Mouse (Mus musculus) midbrain, embryonic 15.5 days (tissue): Measurements from ENCODE around the gene Zfp111. TPM values are rescaled to one million over a fixed set of nuclear protein-coding genes. Genes with fewer than 3 reads are reported as not detected.

Experiments
- ATAC-seq: fragments of 200-750 bp; cut with Nextera tagmentation; replicated peaks from 2 replicates; pipeline ENCODE4 v1.8.0; 2017; ENCODE audit warnings: moderate TSS enrichment
- H3K27ac ChIP-seq: fragments of 300-500 bp; sonication (generic); 2 replicates; pipeline ENCODE4 v1.5.1; 2015; ENCODE audit warnings: mild to moderate bottlenecking, inconsistent platforms
- H3K27me3 ChIP-seq: fragments of 300-500 bp; sonication (generic); replicated peaks from 2 replicates; pipeline ENCODE4 v1.6.1; 2015; ENCODE audit warnings: inconsistent platforms
- H3K36me3 ChIP-seq: fragments of 300-500 bp; sonication (generic); replicated peaks from 2 replicates; pipeline ENCODE4 v1.6.1; 2015; ENCODE audit warnings: inconsistent platforms
- H3K4me1 ChIP-seq: fragments of 300-500 bp; sonication (generic); 2 replicates; pipeline ENCODE4 v1.6.1; 2015; ENCODE audit warnings: inconsistent platforms
- H3K4me2 ChIP-seq: fragments of 300-500 bp; sonication (generic); 2 replicates; pipeline ENCODE4 v1.6.1; 2015; ENCODE audit warnings: inconsistent platforms, mild to moderate bottlenecking, moderate library complexity
- H3K4me3 ChIP-seq: fragments of 300-500 bp; sonication (generic); 2 replicates; pipeline ENCODE4 v1.5.1; 2015; ENCODE audit warnings: mild to moderate bottlenecking, inconsistent platforms
- H3K9ac ChIP-seq: fragments of 300-500 bp; sonication (generic); 2 replicates; pipeline ENCODE4 v1.6.1; 2015; ENCODE audit warnings: mild to moderate bottlenecking, inconsistent platforms
- H3K9me3 ChIP-seq: fragments of 300-500 bp; sonication (generic); 2 replicates; pipeline ENCODE4 v1.6.1; 2016; ENCODE audit warnings: inconsistent platforms
- WGBS: fragments of 180-500 bp; shearing (Covaris S2); methylation state at CpG from one replicate; pipeline ENCODE4 v1.1.7; 2015; ENCODE audit warnings: mixed read lengths; 5-methylcytosine and 5-hydroxymethylcytosine counted together
- polyA plus RNA-seq: library from polyadenylated mRNA; unstranded; fragments of >200 nt; fragmentation: Nextera tagmentation; extraction: Ambion mirVana; gene quantifications from 2 replicates; pipeline ENCODE4 v1.2.1, GENCODE M21; 2015

The Zfp111 gene
- polyA plus RNA-seq = 5.4 and 6.9 TPM in 2 replicates

DNA sequence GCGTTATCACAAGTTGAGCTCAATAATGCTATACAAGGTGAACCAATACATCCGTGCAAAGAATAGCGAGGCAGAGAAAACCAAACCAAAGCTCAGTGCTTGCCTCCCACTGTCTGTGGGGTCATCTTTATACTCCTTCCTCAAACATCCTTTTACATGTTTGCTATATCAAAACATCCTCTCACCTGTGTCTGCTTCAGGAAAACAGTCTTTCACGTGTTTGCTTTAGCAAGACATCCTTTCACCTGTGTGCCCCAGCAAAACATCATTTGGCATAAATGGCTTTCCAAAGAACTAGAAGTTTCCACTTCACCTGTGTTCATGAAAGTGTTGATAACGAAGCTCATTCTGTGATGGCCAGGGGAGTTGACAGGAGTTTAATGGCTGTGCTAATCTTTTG, at the start of gene Zfp111:
TSS of gene Zfp111 (minus strand) at position 101 of the 400 bp plus-strand sequence.
- no peak for ATAC-seq
- WGBS = 86% methylated on average over 5 of the region's 5 CpGs

DNA sequence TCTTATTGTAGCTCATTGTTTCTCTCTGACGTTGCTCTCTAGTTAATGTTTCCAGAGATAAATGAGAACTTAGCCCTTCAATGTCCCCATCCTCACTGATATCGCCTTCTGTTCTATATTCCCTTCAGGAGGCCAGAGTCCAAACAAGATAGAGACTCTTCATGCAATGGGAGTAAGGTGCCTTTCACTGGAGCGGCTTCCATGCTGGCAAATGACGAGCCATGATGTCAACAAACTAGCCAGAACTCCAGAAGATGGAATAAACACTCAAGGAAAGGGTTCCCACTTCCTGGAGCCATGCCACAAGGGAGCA, 48.7 kb upstream of the Zfp111 start:
- WGBS = 89% methylated on average over 4 of the region's 4 CpGs
- Histone ChIP-seq H3K4me1 (peaks cover 17% of the 10 kb centered on the region), H3K27me3 (no peaks in the 10 kb centered on the region), H3K27ac (no peak overlapping the region), H3K9me3 (no peaks in the 10 kb centered on the region), H3K9ac (no peak overlapping the region), H3K36me3 (peaks cover 20% of the 10 kb centered on the region), H3K4me3 (no peak overlapping the region), H3K4me2 (no peak overlapping the region)
- ATAC-seq = no peak

More for the DNA sequence above, at the start of gene Zfp111:
- Histone ChIP-seq H3K4me2 (no peak within 1 kb of the TSS), H3K9me3 (no peaks in the 10 kb centered on the region), H3K27me3 (no peaks in the 10 kb centered on the region), H3K4me3 (no peak within 1 kb of the TSS), H3K27ac (no peak within 1 kb of the TSS), H3K4me1 (peaks cover 11% of the 10 kb centered on the region), H3K36me3 (no peaks in the 10 kb centered on the region), H3K9ac (no peak within 1 kb of the TSS)

DNA sequence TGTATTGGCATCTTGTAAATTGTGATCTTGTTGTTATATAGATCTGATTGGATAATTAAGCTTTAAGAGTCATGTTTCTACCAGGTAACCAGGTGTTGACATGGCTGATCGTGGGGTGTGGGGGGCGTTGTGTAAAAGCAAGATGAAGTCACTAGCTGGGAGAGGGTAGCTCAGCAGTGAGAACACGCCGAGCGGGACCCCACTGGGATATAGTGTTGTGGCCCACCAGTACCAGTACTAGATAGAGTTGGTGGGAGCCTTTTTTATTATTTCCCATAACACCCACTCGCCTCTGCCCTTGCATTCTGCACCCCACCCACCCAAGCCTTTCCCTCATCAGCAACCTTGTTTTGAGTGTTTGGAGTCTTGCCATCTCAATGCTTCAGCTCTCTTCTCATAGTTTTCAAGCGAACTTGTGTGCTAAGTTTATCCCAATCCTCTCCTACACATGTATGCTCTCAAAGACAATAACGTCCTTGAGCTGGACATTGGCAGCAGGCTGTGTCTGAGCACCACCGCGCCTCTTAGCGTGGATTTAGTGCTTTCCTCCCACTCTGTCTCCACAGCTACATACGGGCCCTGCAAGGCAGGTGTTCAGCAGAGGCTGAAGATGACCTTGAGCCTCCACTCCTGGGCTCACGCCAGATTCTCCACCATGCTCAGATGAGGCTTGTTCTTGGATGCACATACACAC, 48.2 kb upstream of the Zfp111 start:
- 90% methylated on average over 13 of the region's 13 CpGs for WGBS
- ATAC-seq = no peak
- Histone ChIP-seq H3K27ac (no peak overlapping the region), H3K4me2 (no peak overlapping the region), H3K9me3 (no peaks in the 10 kb centered on the region), H3K9ac (no peak overlapping the region), H3K4me3 (no peak overlapping the region), H3K27me3 (no peaks in the 10 kb centered on the region), H3K4me1 (peaks cover 19% of the 10 kb centered on the region), H3K36me3 (peaks cover 20% of the 10 kb centered on the region)

DNA sequence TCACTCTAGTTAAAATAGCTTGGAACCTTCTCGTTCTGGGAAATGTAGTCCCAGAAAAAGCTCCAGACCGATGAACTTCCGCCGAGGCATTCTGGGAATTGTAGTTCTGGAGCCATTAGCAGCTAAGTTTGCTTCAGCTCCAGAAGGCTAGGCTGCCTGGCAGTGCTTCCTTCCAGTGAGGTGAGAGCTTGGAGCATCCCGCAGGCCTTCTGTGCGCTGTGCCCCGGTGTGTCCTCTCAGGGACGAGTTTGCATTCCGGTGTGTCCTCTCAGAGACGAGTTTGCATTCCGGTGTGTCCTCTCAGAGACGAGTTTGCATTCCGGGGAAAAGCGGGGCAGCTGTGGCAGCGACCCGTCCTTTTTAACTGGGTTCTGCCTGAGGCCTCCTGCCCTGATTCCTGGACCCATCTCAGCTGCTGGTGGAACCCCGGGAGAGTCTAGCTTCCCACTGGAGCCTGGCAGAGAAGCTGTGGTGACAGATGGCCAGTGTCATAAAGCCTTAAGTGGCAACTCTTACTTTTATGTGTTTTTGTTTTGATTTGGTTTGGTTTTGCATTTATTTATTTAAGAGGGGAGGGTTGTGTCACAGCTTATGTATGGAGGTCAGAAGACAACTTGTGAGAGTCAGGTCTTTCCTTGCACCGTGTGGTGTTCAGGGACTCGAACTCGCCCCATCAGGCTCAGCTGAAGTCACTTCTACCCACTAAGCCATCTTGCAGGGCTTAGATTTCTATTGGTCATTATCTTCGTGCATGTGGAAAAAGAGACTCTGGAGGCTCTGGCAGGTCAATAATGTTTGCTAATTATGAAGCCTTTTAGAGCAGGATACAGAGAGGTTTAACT, 43.6 kb upstream of the Zfp111 start, which contains the start of gene Zfp108:
TSS of gene Zfp108 (plus strand) at position 162 of the 842 bp plus-strand sequence.
- H3K9ac ChIP-seq = peak within 1 kb of the TSS; percentile 56
- H3K4me2 ChIP-seq = peak within 1 kb of the TSS; percentile 75
- H3K4me1 ChIP-seq = peaks cover 23% of the 10 kb centered on the region
- H3K4me3 ChIP-seq = peak within 1 kb of the TSS; percentile 49
- no peaks in the 10 kb centered on the region for H3K27me3 ChIP-seq
- 0 out of 2 replicates have a peak, but pooled peaks cover 1% of the 10 kb centered on the region for H3K36me3 ChIP-seq
- H3K27ac ChIP-seq = peak within 1 kb of the TSS; percentile 64
- peak; percentile 93 for ATAC-seq
- H3K9me3 ChIP-seq = no peaks in the 10 kb centered on the region
- 19% methylated on average over 21 of the region's 21 CpGs for WGBS

DNA sequence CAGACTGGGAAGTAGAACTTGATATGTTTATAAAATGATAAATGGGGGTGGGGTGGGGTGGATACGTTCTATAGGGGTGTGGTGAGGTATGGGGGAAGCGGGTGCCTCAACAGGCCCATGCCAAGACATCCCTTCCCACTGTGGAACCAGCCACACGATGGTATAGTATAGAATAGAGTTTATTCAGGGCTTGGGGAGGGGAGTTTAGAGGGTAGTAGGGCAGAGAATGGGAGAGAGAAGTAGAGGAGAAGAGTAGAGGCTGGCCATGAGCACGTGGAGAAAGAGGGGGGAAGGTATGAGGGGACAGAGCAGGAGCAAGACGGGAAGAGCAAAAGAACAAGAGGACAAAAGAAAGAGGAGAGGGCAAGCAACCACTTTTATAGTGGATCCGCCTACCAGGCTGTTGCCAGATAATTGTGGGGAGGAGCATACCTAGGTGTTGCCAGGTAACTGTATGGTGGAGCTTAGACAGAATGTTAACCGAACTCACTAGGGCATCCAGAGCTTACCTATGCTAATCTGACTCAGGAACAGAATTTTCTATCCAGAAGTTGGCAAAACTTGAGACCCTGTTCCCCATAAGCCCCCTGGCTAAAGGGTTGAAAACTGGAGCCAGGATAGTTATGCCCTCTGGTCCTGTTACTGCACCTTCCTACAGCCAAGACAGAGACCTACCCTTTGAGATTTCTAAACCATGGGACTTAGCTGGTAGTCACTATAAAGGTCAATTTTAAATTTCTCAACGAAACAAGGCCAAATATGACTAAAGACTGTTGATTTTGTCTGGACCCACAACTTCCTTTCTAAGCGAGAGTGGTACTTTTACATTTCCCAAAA, 42.8 kb upstream of the Zfp111 start:
- ATAC-seq = peak; percentile 76
- Histone ChIP-seq H3K4me3 (peak overlapping the region; percentile 49), H3K27ac (no peak overlapping the region), H3K4me1 (peaks cover 23% of the 10 kb centered on the region), H3K9me3 (no peaks in the 10 kb centered on the region), H3K4me2 (peak overlapping the region; percentile 75), H3K9ac (no peak overlapping the region), H3K36me3 (no peaks in the 10 kb centered on the region), H3K27me3 (no peaks in the 10 kb centered on the region)
- WGBS = 62% methylated on average over 9 of the region's 9 CpGs

GRCm38 (mm10) chr7:24237040-24237791, 26.0 kb upstream of the Zfp111 start, which contains the start of gene Zfp109:
Gene Zfp109, minus strand, starts transcription at chr7:24237560.
- Histone ChIP-seq H3K27me3 (no peaks in the 10 kb centered on the region), H3K9me3 (no peaks in the 10 kb centered on the region), H3K4me3 (peak within 1 kb of the TSS; percentile 58), H3K4me1 (peaks cover 12% of the 10 kb centered on the region), H3K36me3 (no peaks in the 10 kb centered on the region), H3K4me2 (peak within 1 kb of the TSS; percentile 62), H3K9ac (peak within 1 kb of the TSS; percentile 64), H3K27ac (no peak within 1 kb of the TSS)
- ATAC-seq = peak; percentile 91
- 5% methylated on average over 28 of the region's 28 CpGs for WGBS

- no peak for ATAC-seq
- no peak overlapping the region for H3K4me3 ChIP-seq
- no peaks in the 10 kb centered on the region for H3K9me3 ChIP-seq
- 82% methylated on average over 2 of the region's 2 CpGs for WGBS
- no peak overlapping the region for H3K4me2 ChIP-seq
- H3K4me1 ChIP-seq = peaks cover 11% of the 10 kb centered on the region
- no peak overlapping the region for H3K27ac ChIP-seq
- no peaks in the 10 kb centered on the region for H3K27me3 ChIP-seq
- H3K9ac ChIP-seq = no peak overlapping the region
- H3K36me3 ChIP-seq = 0 out of 2 replicates have a peak, but pooled peaks cover 3% of the 10 kb centered on the region
Observed at GRCm38 (mm10) chr7:24210296-24210695, 947 bp downstream of the Zfp111 start.

- 64% methylated on average over 7 of the region's 7 CpGs for WGBS
- Histone ChIP-seq H3K4me1 (peaks cover 11% of the 10 kb centered on the region), H3K4me3 (peak overlapping the region; percentile 68), H3K9me3 (no peaks in the 10 kb centered on the region), H3K27ac (no peak overlapping the region), H3K4me2 (peak overlapping the region; percentile 71), H3K36me3 (peaks cover 10% of the 10 kb centered on the region; the same call in 1 of the 2 replicates), H3K27me3 (no peaks in the 10 kb centered on the region), H3K9ac (no peak overlapping the region)
- ATAC-seq = peak; percentile 76
Observed at GRCm38 (mm10) chr7:24208282-24208886, 2.9 kb downstream of the Zfp111 start.

- Histone ChIP-seq H3K4me1 (peaks cover 11% of the 10 kb centered on the region), H3K4me2 (peak overlapping the region; percentile 71), H3K4me3 (peak overlapping the region; percentile 68), H3K27me3 (no peaks in the 10 kb centered on the region), H3K36me3 (peaks cover 10% of the 10 kb centered on the region; the same call in 1 of the 2 replicates), H3K27ac (peak overlapping the region; percentile 72), H3K9ac (peak overlapping the region; percentile 77), H3K9me3 (no peaks in the 10 kb centered on the region)
- peak; percentile 91 for ATAC-seq
- WGBS = 11% methylated on average over 24 of the region's 24 CpGs
Observed at GRCm38 (mm10) chr7:24207488-24208261, 3.6 kb downstream of the Zfp111 start.

DNA sequence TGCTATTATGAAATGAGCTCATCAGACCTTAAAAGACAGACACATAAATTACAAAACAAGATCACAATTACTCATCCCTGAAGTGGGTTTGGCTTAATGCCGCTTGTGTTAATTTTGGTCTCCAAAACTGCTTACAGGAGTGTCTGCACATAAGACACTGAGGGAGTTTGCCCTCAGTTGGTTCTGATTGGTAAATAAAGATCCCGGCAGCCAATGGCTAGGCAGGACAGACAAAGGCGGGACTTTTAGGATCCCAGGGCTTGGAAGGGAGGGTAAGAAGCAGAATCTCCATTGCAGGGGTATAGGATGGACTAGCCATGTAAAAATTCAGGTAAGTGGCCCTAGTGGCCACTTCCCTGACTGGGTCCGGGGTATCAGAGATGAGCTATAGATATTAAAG, 14.3 kb downstream of the Zfp111 start:
- peaks cover 54% of the 10 kb centered on the region for H3K36me3 ChIP-seq
- no peaks in the 10 kb centered on the region for H3K4me1 ChIP-seq
- no peak overlapping the region for H3K4me3 ChIP-seq
- H3K27ac ChIP-seq = no peak overlapping the region
- no peaks in the 10 kb centered on the region for H3K9me3 ChIP-seq
- 97% methylated on average over 4 of the region's 4 CpGs for WGBS
- H3K4me2 ChIP-seq = no peak overlapping the region
- ATAC-seq = no peak
- H3K9ac ChIP-seq = no peak overlapping the region
- H3K27me3 ChIP-seq = no peaks in the 10 kb centered on the region
